Mouse (Mus musculus) 416B (cell line): ENCODE data around the gene Mybpc3.
A peak's percentile ranks its signal among the peaks of the same experiment; 100 is the strongest.
"Not testable (repeated sequence)": the region's sequence is repeated elsewhere in the genome, so short reads cannot be mapped to it uniquely, and the experiment has no call there.

Experiments used
- DNase-seq: peaks from one replicate; pipeline ENCODE4 v3.0.0; 2011; ENCODE audit warnings: low read depth

The Mybpc3 gene

GRCm38 (mm10) chr2:91087453-91087852 is 30.5 kb upstream of the Mybpc3 start:
- peak; percentile 38 for DNase-seq

- DNase-seq: peak; percentile 59
Observed at GRCm38 (mm10) chr2:91088987-91089386, 29.0 kb upstream of the Mybpc3 start.

- DNase-seq: no peak
Observed at GRCm38 (mm10) chr2:91090208-91090607, 27.7 kb upstream of the Mybpc3 start.

- no peak for DNase-seq
Observed at GRCm38 (mm10) chr2:91090827-91091226, 27.1 kb upstream of the Mybpc3 start.

GRCm38 (mm10) chr2:91096524-91096923 is 21.4 kb upstream of the Mybpc3 start:
- peak; percentile 92 for DNase-seq

- DNase-seq: peak; percentile 46
Observed at GRCm38 (mm10) chr2:91097015-91097414, 20.9 kb upstream of the Mybpc3 start.

GRCm38 (mm10) chr2:91098156-91098555 is 19.8 kb upstream of the Mybpc3 start:
- DNase-seq: peak; percentile 72

- DNase-seq: peak; percentile 92
Observed at GRCm38 (mm10) chr2:91101124-91101740, 16.7 kb upstream of the Mybpc3 start.

- DNase-seq: peak; percentile 26
Observed at GRCm38 (mm10) chr2:91108156-91108555, 9.8 kb upstream of the Mybpc3 start.

GRCm38 (mm10) chr2:91109241-91109640 is 8.7 kb upstream of the Mybpc3 start:
- no peak for DNase-seq

- peak; percentile 44 for DNase-seq
Observed at GRCm38 (mm10) chr2:91109807-91110385, 8.0 kb upstream of the Mybpc3 start.

GRCm38 (mm10) chr2:91110429-91110828 is 7.5 kb upstream of the Mybpc3 start:
- peak; percentile 39 for DNase-seq

GRCm38 (mm10) chr2:91111832-91112231 is 6.1 kb upstream of the Mybpc3 start:
- DNase-seq: not testable (repeated sequence)

- DNase-seq: peak; percentile 32
Observed at GRCm38 (mm10) chr2:91112491-91112890, 5.5 kb upstream of the Mybpc3 start.

GRCm38 (mm10) chr2:91113334-91113733 is 4.6 kb upstream of the Mybpc3 start:
- DNase-seq: peak; percentile 76

GRCm38 (mm10) chr2:91113852-91114251 is 4.1 kb upstream of the Mybpc3 start:
- no peak for DNase-seq

GRCm38 (mm10) chr2:91114781-91115577 is 3.0 kb upstream of the Mybpc3 start:
- peak; percentile 90 for DNase-seq

- no peak for DNase-seq
Observed at GRCm38 (mm10) chr2:91115578-91115970, 2.4 kb upstream of the Mybpc3 start.

GRCm38 (mm10) chr2:91116842-91117241 is 1.1 kb upstream of the Mybpc3 start:
- DNase-seq: no peak

- no peak for DNase-seq
Observed at GRCm38 (mm10) chr2:91118647-91119046, 703 bp downstream of the Mybpc3 start.

- no peak for DNase-seq
Observed at GRCm38 (mm10) chr2:91119061-91119460, 1.1 kb downstream of the Mybpc3 start.

- no peak for DNase-seq
Observed at GRCm38 (mm10) chr2:91119551-91119950, 1.6 kb downstream of the Mybpc3 start.

- no peak for DNase-seq
Observed at GRCm38 (mm10) chr2:91120261-91120671, 2.3 kb downstream of the Mybpc3 start.
